Mouse (Mus musculus): Measurements from ENCODE around the gene Syngr2. TPM values are rescaled to one million over a fixed set of nuclear protein-coding genes. Genes with fewer than 3 reads are reported as not detected.
"Not testable (repeated sequence)": the region's sequence is repeated elsewhere in the genome, so short reads cannot be mapped to it uniquely, and the experiment has no call there.

Syngr2 gene
- polyA plus RNA-seq, 1 experiment: 90.0 TPM

- no peak for DNase-seq (ENCODE audit: low spot score)
Measured at GRCm38 (mm10) chr11:117832086-117832969, 22.9 kb downstream of the Syngr2 start.

- DNase-seq (ENCODE audit: low spot score): not testable (repeated sequence)
Measured at GRCm38 (mm10) chr11:117833509-117833908, 24.0 kb downstream of the Syngr2 start.

- DNase-seq (ENCODE audit: low spot score): no peak
Measured at GRCm38 (mm10) chr11:117834086-117834485, 24.6 kb downstream of the Syngr2 start.

- DNase-seq (ENCODE audit: low spot score): no peak
Measured at GRCm38 (mm10) chr11:117836306-117836705, 26.8 kb downstream of the Syngr2 start.

GRCm38 (mm10) chr11:117838572-117838971 lies 29.1 kb downstream of the Syngr2 start:
- DNase-seq (ENCODE audit: low spot score): no peak

GRCm38 (mm10) chr11:117839021-117839420 lies 29.6 kb downstream of the Syngr2 start:
- DNase-seq (ENCODE audit: low spot score): no peak

GRCm38 (mm10) chr11:117840910-117841309 lies 31.4 kb downstream of the Syngr2 start:
- DNase-seq (ENCODE audit: low spot score): no peak

- no peak for DNase-seq (ENCODE audit: low spot score)
Measured at GRCm38 (mm10) chr11:117843434-117843833, 34.0 kb downstream of the Syngr2 start.

- no peak for DNase-seq (ENCODE audit: low spot score)
Measured at GRCm38 (mm10) chr11:117844997-117845396, 35.5 kb downstream of the Syngr2 start.

- DNase-seq (ENCODE audit: low spot score): no peak
Measured at GRCm38 (mm10) chr11:117845651-117846050, 36.2 kb downstream of the Syngr2 start.

GRCm38 (mm10) chr11:117846640-117847039 lies 37.2 kb downstream of the Syngr2 start:
- no peak for DNase-seq (ENCODE audit: low spot score)

GRCm38 (mm10) chr11:117847593-117848215 lies 38.2 kb downstream of the Syngr2 start:
- no peak for DNase-seq (ENCODE audit: low spot score)

GRCm38 (mm10) chr11:117848271-117848984 lies 39.0 kb downstream of the Syngr2 start:
- no peak for DNase-seq (ENCODE audit: low spot score)

GRCm38 (mm10) chr11:117848985-117849671 lies 39.7 kb downstream of the Syngr2 start, which contains the start of gene Birc5:
TSS of gene Birc5 (plus strand) at chr11:117849251.
- DNase-seq (ENCODE audit: low spot score): peak; percentile 86

GRCm38 (mm10) chr11:117852875-117853274 lies 43.4 kb downstream of the Syngr2 start:
- no peak for DNase-seq (ENCODE audit: low spot score)

- no peak for DNase-seq (ENCODE audit: low spot score)
Measured at GRCm38 (mm10) chr11:117854241-117854640, 44.8 kb downstream of the Syngr2 start.

GRCm38 (mm10) chr11:117855360-117855759 lies 45.9 kb downstream of the Syngr2 start:
- no peak for DNase-seq (ENCODE audit: low spot score)

- no peak for DNase-seq (ENCODE audit: low spot score)
Measured at GRCm38 (mm10) chr11:117855975-117856374, 46.5 kb downstream of the Syngr2 start.

- no peak for DNase-seq (ENCODE audit: low spot score)
Measured at GRCm38 (mm10) chr11:117857462-117857861, 48.0 kb downstream of the Syngr2 start.

- DNase-seq (ENCODE audit: low spot score): no peak
Measured at GRCm38 (mm10) chr11:117858392-117858791, 48.9 kb downstream of the Syngr2 start.

GRCm38 (mm10) chr11:117860601-117861000 lies 51.1 kb downstream of the Syngr2 start, which contains the start of gene Tmem235:
TSS of gene Tmem235 (plus strand) at chr11:117860752.
- DNase-seq (ENCODE audit: low spot score): no peak

All from urinary bladder, adult 2 months (tissue).